Mouse (Mus musculus): ENCODE results near the gene Wdfy4.

DNA sequence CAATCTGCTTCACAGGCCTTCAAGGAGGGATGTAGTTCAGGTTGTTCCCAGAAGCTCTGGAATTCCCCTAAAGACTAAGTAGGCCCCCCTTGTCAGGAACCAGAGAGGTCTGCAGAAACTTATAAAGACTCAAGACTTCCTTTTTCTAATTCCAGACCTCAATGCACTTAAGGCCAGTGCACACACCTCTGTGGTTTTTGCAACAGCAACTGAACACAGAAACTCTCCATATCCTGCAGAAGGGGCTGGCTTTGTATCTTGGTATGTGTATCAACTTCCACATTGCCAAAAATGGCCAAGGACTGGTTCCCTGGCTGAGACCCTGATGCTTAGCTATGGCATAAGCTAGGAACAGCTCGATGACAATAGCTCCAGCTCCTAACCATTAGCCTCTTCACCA, 13.4 kb downstream of the Wdfy4 start:
- TF ChIP-seq CTCF (IDR thresholded peaks at IDR 0.05), result no peak
- TF ChIP-seq POLR2A (IDR thresholded peaks at IDR 0.05; ENCODE audit: insufficient read depth, low read depth, low read length), result no peak
- no peak for TF ChIP-seq EP300 (IDR thresholded peaks at IDR 0.05; ENCODE audit: insufficient read depth, low read depth, low read length)
